Mouse (Mus musculus) lung, adult 2 months (tissue): Measurements from ENCODE around the gene Abhd2.

Experiments used
- CTCF ChIP-seq: fragments of 200-500 bp; IDR thresholded peaks from 2 replicates; pipeline ENCODE4 v1.5.1; 2011; ENCODE audit warnings: mild to moderate bottlenecking, low read length, control low read depth; ENCODE audit not compliant: insufficient read depth
- POLR2A ChIP-seq: fragments of 200-500 bp; IDR thresholded peaks from 2 replicates; pipeline ENCODE4 v1.6.1; 2011; ENCODE audit warnings: low read depth, mild to moderate bottlenecking, control low read depth, low read length, borderline replicate concordance; ENCODE audit errors: extremely low read depth

DNA sequence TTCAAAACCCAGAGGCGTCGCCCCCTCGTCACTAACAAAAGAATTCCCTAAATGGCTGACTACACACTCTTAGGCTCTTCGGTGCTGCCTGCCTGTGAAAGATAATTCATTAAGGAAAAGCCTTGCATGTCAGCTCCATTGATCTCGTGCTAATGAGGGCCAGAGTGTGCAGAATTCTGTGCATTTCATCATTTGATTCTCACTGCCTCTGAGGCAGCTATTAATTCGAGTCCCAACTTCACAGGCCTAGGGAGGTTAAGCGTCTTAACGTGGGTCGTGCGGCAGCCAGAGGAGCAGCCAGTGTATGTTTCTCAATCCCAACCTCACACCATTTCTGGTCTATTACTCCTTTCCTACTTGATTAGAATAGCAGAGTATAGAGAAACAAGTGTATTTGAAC lies 58.2 kb downstream of the Abhd2 start:
- TF ChIP-seq CTCF, result no peak
- TF ChIP-seq POLR2A, result no peak
